Mouse (Mus musculus) layer of hippocampus, postnatal 10 days (tissue): ENCODE measurements around the gene Nemf. TPM values are rescaled to one million over a fixed set of nuclear protein-coding genes. Genes with fewer than 3 reads are reported as not detected.

ENCODE experiments used
- DNase-seq, 2 experiments: peaks; one replicate each; pipeline ENCODE4 v3.0.0; 2021; ENCODE audit warnings: low spot score in 2 of 2
- microRNA-seq, 2 experiments: library from miRNA; unstranded; fragments of <30 nt; microRNA quantifications; one replicate each; pipeline ENCODE4 v1.2.0; 2021
- total RNA-seq, 2 experiments: library from RNA; stranded (reverse); gene quantifications; 2 replicates each; pipeline ENCODE4 v1.2.3; 2021

Nemf gene
- total RNA-seq, 2 experiments from 2014 or later, result 44.7 to 52.6 TPM

DNA sequence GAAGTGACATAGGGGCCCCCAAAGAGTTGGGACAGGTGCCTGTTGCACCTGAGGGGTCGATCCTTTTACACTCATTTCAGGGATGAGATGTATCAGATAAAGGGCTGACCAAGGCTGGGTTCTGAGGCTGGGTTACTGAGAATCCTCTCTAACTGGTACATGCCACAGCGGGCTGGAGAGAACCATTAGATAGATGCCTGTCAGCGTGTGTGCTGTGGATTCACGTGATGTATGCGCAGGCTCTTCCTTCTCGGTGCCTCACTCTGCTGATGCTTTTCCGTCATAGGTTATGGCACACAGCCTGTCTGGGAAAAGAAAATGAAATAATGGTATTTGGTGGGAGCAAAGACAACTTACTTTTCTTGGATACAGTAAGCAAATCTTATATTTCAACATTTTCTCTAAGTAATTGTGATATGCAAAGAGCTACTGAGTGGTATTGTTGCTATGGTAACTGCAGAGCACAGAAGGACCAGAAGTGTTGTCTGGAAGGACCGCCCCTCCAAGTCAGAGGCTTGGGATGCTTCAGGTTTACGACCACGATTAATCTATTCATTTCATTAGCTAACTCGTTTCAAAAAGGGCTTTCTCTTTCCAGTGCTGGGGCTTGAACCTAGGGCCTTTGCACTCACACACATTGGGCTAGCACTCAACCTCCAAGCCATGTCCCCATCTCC lies 88.9 kb downstream of the Nemf start:
- DNase-seq, result no peak

DNA sequence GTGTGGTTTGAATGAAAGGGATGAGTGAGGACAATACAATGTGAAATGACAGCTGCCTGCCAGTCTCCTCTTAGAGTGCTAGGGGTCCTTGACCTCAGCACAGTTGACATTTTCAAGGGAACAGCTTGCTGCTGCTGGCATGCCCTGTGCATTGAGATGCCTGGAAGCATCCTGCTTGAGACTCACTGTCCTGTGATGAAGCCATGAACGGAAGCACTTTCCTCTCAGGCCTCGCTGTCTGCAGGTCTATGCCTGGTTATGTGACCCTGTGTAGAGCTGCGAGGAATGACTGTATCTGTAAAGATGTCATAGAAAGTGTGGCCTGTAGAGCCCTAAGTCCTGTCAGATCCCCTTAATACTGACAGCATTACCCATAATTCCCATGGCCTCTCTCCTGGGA lies 91.9 kb downstream of the Nemf start:
- no peak for DNase-seq

DNA sequence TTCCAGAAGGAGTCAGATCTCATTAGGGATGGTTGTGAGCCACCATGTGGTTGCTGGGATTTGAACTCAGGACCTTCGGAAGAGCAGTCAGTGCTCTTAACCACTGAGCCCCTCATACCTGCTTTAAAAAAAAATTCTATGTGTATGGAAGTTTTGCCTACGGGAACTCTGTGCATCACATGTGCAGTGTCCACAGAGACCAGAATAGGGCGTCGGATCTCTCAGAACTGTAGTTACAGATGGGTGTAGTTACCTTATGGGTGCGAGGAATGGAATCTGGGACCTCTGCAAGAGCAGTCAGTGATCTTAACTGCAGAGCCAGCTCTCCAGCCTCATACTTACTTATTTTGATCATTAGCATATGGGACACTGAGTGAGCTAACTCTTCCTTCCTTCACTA lies 94.7 kb downstream of the Nemf start:
- DNase-seq, result no peak

Small RNAs within 50 kb of the gene (microRNA-seq; reads per million reads assigned to microRNA genes)
- gene Gm47299, result 0 reads per million in 2 experiments
- 0 reads per million in 2 experiments for gene Gm47305

Other genes starting within 250 kb of the Nemf start
- gene Rps29, start 198.0 kb downstream of the Nemf start, total RNA-seq, result 1,000 to 10,000 TPM; 1,110 to 1,201 TPM
- gene Lrr1, start 188.4 kb downstream of the Nemf start, total RNA-seq, result under 1 TPM; 0.80 to 0.85 TPM
- gene Rpl36al, start 173.1 kb downstream of the Nemf start, total RNA-seq, result 100 to 1,000 TPM; 243 to 248 TPM
- gene Mgat2, start 173.0 kb downstream of the Nemf start, total RNA-seq, result 10 to 100 TPM; 34.9 to 35.3 TPM
- gene Gm49383, start 160.1 kb downstream of the Nemf start, total RNA-seq, result 1 to 10 TPM; 4.0 to 6.5 TPM
- 1 to 10 TPM; 2.5 to 2.6 TPM for gene Dnaaf2, start 158.7 kb downstream of the Nemf start, total RNA-seq
- gene Gm49384, start 152.9 kb downstream of the Nemf start, total RNA-seq, result 1 to 10 TPM; 6.5 TPM
- 1 to 10 TPM; 1.0 to 1.3 TPM for gene Pole2, start 129.0 kb downstream of the Nemf start, total RNA-seq
- gene Klhdc1, start 116.0 kb downstream of the Nemf start, total RNA-seq, result 10 to 100 TPM; 14.2 to 16.2 TPM
- gene Klhdc2, start 60.5 kb downstream of the Nemf start, total RNA-seq, result 100 to 1,000 TPM; 132 to 134 TPM
- 10 to 100 TPM; 64.8 to 69.0 TPM for gene Arf6, start 15.0 kb upstream of the Nemf start, total RNA-seq
- 1 to 10 TPM; 1.2 to 1.5 TPM for gene Gm9887, start 15.3 kb upstream of the Nemf start, total RNA-seq
- 10 to 100 TPM; 20.6 to 23.0 TPM for gene Vcpkmt, start 225.9 kb upstream of the Nemf start, total RNA-seq